23 mouse cellular contexts compared by ENCODE assay signal in genomic region chr17:29498952-29499351, GRCm38 (mm10). TPM values are rescaled to one million over a fixed set of nuclear protein-coding genes. Genes with fewer than 3 reads are reported as not detected.
DNase-seq lines count a peak whose midpoint lies in the region; ATAC-seq and TF ChIP-seq lines count a peak whose summit lies in the region.
"Not testable (repeated sequence)": the region's sequence is repeated elsewhere in the genome, so short reads cannot be mapped to it uniquely, and the experiment has no call there.
"Had no signal": no experiment of that assay in that cellular context is flagged by ENCODE, and none has a peak within 500 bp of the region (broad histone marks: within the 10 kb centered on the region; RNA-seq: fewer than 3 reads in every experiment).

No protein-coding gene starts in this region.

- dilution Hi-C loops in CH12.LX (cut with MboI; ENCODE audit: extremely low pct_ligation_motif_present, extremely low pct_unique_long_range_greater_than_20kb, low sequenced_read_pairs), result not testable (repeated sequence)

- not testable (repeated sequence) for H3K27me3 ChIP-seq in CH12.LX (replicated peaks); heart, embryonic 10.5 days (ENCODE audit: insufficient read depth, poor library complexity, severe bottlenecking); liver, embryonic 12.5 days (replicated peaks); liver, embryonic 14.5 days (ENCODE audit: control insufficient read depth, insufficient read depth, low read length); liver, embryonic 16.5 days (ENCODE audit: control insufficient read depth, insufficient read depth, low read depth, low read length)

- in situ Hi-C loops in CH12.LX (cut with MboI; ENCODE audit: low pct_ligation_motif_present, low pct_unique_long_range_greater_than_20kb, low sequenced_read_pairs), result not testable (repeated sequence)

- H3K4me3 ChIP-seq in CH12.LX (replicated peaks in 1 of 3; ENCODE audit: low read depth in 2 of 3, low read length in 2 of 3, poor library complexity in 1 of 3); bone marrow macrophage, adult 2 months (ENCODE audit: insufficient read depth, low read length); heart, embryonic 10.5 days; liver, embryonic 12.5 days; liver, embryonic 14.5 days (ENCODE audit: insufficient read depth in 1 of 2, low read depth in 2 of 2, low read length in 2 of 2); liver, embryonic 16.5 days (ENCODE audit: low read depth, low read length); macrophage (ENCODE audit: inconsistent target): not testable (repeated sequence)

- not testable (repeated sequence) for TF ChIP-seq POLR2A in CH12.LX (IDR thresholded peaks at IDR 0.05; ENCODE audit: low read depth, low read length); bone marrow macrophage, adult 2 months (IDR thresholded peaks at IDR 0.05; ENCODE audit: borderline replicate concordance, low read depth, low read length)

- TF ChIP-seq EP300 in CH12.LX (IDR thresholded peaks at IDR 0.05; ENCODE audit: low read length); liver, embryonic 14.5 days (IDR thresholded peaks at IDR 0.05; ENCODE audit: low read depth): not testable (repeated sequence)

- H3K9ac ChIP-seq in CH12.LX (ENCODE audit: insufficient read depth, low read depth), result not testable (repeated sequence)
- peak overlapping the region; percentile 84 for H3K9ac ChIP-seq in liver, embryonic 12.5 days
- H3K9ac ChIP-seq in liver, embryonic 14.5 days (replicated peaks), result peak overlapping the region; percentile 72
- H3K9ac ChIP-seq in liver, embryonic 16.5 days (ENCODE audit: low read depth, low read length), result peak overlapping the region; percentile 64

- ATAC-seq in liver, embryonic 12.5 days; liver, embryonic 14.5 days (ENCODE audit: insufficient read depth); liver, embryonic 16.5 days (ENCODE audit: low read depth): not testable (repeated sequence)

- H3K79me2 ChIP-seq in CH12.LX (replicated peaks; ENCODE audit: control insufficient read depth, extremely low read depth, insufficient read depth, poor library complexity, severe bottlenecking) (peaks cover 12% of the 10 kb centered on the region), macrophage (ENCODE audit: inconsistent target) (peaks cover 11% of the 10 kb centered on the region)

- TF ChIP-seq CTCF in CH12.LX (conservative IDR thresholded peaks at IDR 0.05 in 1 of 2, IDR thresholded peaks at IDR 0.05 in 1 of 2; ENCODE audit: low read depth in 2 of 2, low read length in 2 of 2); bone marrow macrophage, adult 2 months (IDR thresholded peaks at IDR 0.05; ENCODE audit: low read depth, low read length); liver, embryonic 14.5 days (IDR thresholded peaks at IDR 0.05; ENCODE audit: low read depth): not testable (repeated sequence)

- peaks cover 19 to 39% of the 10 kb centered on the region in 2 experiments for H3K4me1 ChIP-seq in CH12.LX (ENCODE audit: control insufficient read depth in 1 of 2, insufficient read depth in 2 of 2)
- peaks cover 23% of the 10 kb centered on the region for H3K4me1 ChIP-seq in bone marrow macrophage, adult 2 months (ENCODE audit: control insufficient read depth, insufficient read depth, low read length)
- peaks cover 22% of the 10 kb centered on the region for H3K4me1 ChIP-seq in heart, embryonic 10.5 days
- H3K4me1 ChIP-seq in liver, embryonic 12.5 days, result peaks cover 94% of the 10 kb centered on the region
- H3K4me1 ChIP-seq in liver, embryonic 14.5 days (replicated peaks; ENCODE audit: control insufficient read depth in 2 of 2, insufficient read depth in 2 of 2, low read length in 1 of 2), result peaks cover 70 to 78% of the 10 kb centered on the region in 2 experiments
- H3K4me1 ChIP-seq in liver, embryonic 16.5 days (ENCODE audit: control insufficient read depth, low read depth, low read length), result peaks cover 86% of the 10 kb centered on the region

- not testable (repeated sequence) for DNase-seq in CH12.LX (ENCODE audit: extremely low read depth); heart, embryonic 10.5 days (ENCODE audit: low spot score); liver, embryonic 14.5 days (ENCODE audit: low read depth in 3 of 3, low spot score in 3 of 3)
- DNase-seq in induced T-regulatory cell, adult 2 months (ENCODE audit: low read depth), result peak; percentile 63

- WGBS in heart, embryonic 10.5 days, result 83% methylated on average over 2 of the region's 2 CpGs
- 51% methylated on average over 2 of the region's 2 CpGs for WGBS in liver, embryonic 12.5 days (ENCODE audit: insufficient replicate concordance)
- WGBS in liver, embryonic 14.5 days (ENCODE audit: insufficient replicate concordance), result 32% methylated on average over 2 of the region's 2 CpGs
- 57% methylated on average over 2 of the region's 2 CpGs for WGBS in liver, embryonic 16.5 days (ENCODE audit: insufficient replicate concordance)
- WGBS in macrophage (ENCODE audit: missing documents), result 100% methylated on average over 1 of the region's 2 CpGs

- peaks cover 8 to 19% of the 10 kb centered on the region in 2 experiments for H3K36me3 ChIP-seq in CH12.LX (replicated peaks in 1 of 2; ENCODE audit: control insufficient read depth in 1 of 2, insufficient read depth in 1 of 2, low read length in 1 of 2)
- H3K36me3 ChIP-seq in heart, embryonic 10.5 days, result peaks cover 17% of the 10 kb centered on the region
- peaks cover 29% of the 10 kb centered on the region for H3K36me3 ChIP-seq in liver, embryonic 12.5 days
- peaks cover 25% of the 10 kb centered on the region for H3K36me3 ChIP-seq in liver, embryonic 14.5 days (replicated peaks; ENCODE audit: control insufficient read depth, insufficient read depth, low read depth)
- peaks cover 14% of the 10 kb centered on the region for H3K36me3 ChIP-seq in liver, embryonic 16.5 days (ENCODE audit: control insufficient read depth, insufficient read depth)
- not testable (repeated sequence) for H3K36me3 ChIP-seq in macrophage (ENCODE audit: inconsistent target)

- H3K9me3 ChIP-seq in CH12.LX (replicated peaks; ENCODE audit: low read length); heart, embryonic 10.5 days; liver, embryonic 12.5 days (replicated peaks); liver, embryonic 14.5 days (ENCODE audit: control insufficient read depth, low read length); liver, embryonic 16.5 days (replicated peaks; ENCODE audit: control insufficient read depth, low read length): not testable (repeated sequence)

- H3K27ac ChIP-seq in CH12.LX (ENCODE audit: insufficient read depth, low read depth), result not testable (repeated sequence)
- peak overlapping the region; percentile 78; the same call in 1 of the 2 replicates for H3K27ac ChIP-seq in bone marrow macrophage, adult 2 months (ENCODE audit: insufficient read depth, low read depth, low read length)
- 0 out of 2 replicates have a peak overlapping the region, but pooled peaks have one; percentile 67 for H3K27ac ChIP-seq in heart, embryonic 10.5 days
- H3K27ac ChIP-seq in liver, embryonic 12.5 days, result peak overlapping the region; percentile 100
- H3K27ac ChIP-seq in liver, embryonic 14.5 days, result peak overlapping the region; percentile 95
- peak overlapping the region; percentile 90 for H3K27ac ChIP-seq in liver, embryonic 16.5 days (ENCODE audit: low read length)
- peak overlapping the region; percentile 73 for H3K27ac ChIP-seq in macrophage

- not testable (repeated sequence) for TF ChIP-seq RAD21 in CH12.LX (IDR thresholded peaks at IDR 0.05; ENCODE audit: low read depth, low read length)

- not testable (repeated sequence) for H3K4me2 ChIP-seq in CH12.LX (ENCODE audit: insufficient read depth, low read depth, poor library complexity, severe bottlenecking)
- H3K4me2 ChIP-seq in liver, embryonic 12.5 days, result peak overlapping the region; percentile 67
- peak overlapping the region; percentile 72 for H3K4me2 ChIP-seq in liver, embryonic 14.5 days (ENCODE audit: low read depth)
- peak overlapping the region; percentile 45; the same call in 1 of the 2 replicates for H3K4me2 ChIP-seq in liver, embryonic 16.5 days (ENCODE audit: low read depth, low read length)

RNA-seq across cellular contexts. Expression of gene Pim1, which starts 8.4 kb away (rescaled TPM):
- total RNA-seq in CH12.LX (2012; rRNA removed), result 141 and 178 TPM in 2 replicates
- total RNA-seq in CH12.LX (2014; rRNA removed), result 72.7 and 75.8 TPM in 2 replicates
- 121 and 133 TPM in 2 replicates for polyA plus RNA-seq in CH12.LX (2012; ENCODE audit: insufficient read length, low read depth)
- polyA plus RNA-seq in bone marrow macrophage, adult 2 months (2012; ENCODE audit: insufficient read depth, insufficient read length, missing spikeins), result 84.5 and 85.2 TPM in 2 replicates
- 28.7 and 31.4 TPM in 2 replicates for polyA plus RNA-seq in heart, embryonic 10.5 days (2016; fragmentation: Nextera tagmentation; extraction: Ambion mirVana)
- 112 and 114 TPM in 2 replicates for polyA plus RNA-seq in liver, embryonic 12.5 days (2016; fragmentation: Nextera tagmentation; extraction: Ambion mirVana)
- polyA plus RNA-seq in liver, embryonic 14.5 days (2012; rRNA removed), result 61.4 and 64.5 TPM in 2 replicates
- polyA plus RNA-seq in liver, embryonic 14.5 days (2014; fragmentation: Nextera tagmentation; extraction: Ambion mirVana), result 60.4 and 69.9 TPM in 2 replicates
- polyA plus RNA-seq in liver, embryonic 16.5 days (2015; fragmentation: Nextera tagmentation; extraction: Ambion mirVana), result 74.7 and 80.0 TPM in 2 replicates
- 1,000 to 10,000 TPM in 6 of 26 experiments, 100 to 1,000 TPM in 19, 10 to 100 TPM in 1; 95.1 to 1,355 (median 578) TPM for total RNA-seq in macrophage (2018; cell fraction: chromatin; rRNA removed)
- 1,000 to 10,000 TPM in 3 of 26 experiments, 100 to 1,000 TPM in 21, 10 to 100 TPM in 2; 64.1 to 1,333 (median 331) TPM for total RNA-seq in macrophage (2018; cell fraction: cytosol; rRNA removed)
- 1,000 to 10,000 TPM in 10 of 26 experiments, 100 to 1,000 TPM in 15, 10 to 100 TPM in 1; 94.8 to 1,462 (median 879) TPM for total RNA-seq in macrophage (2018; cell fraction: nucleus; rRNA removed)
- 30.0 to 53.7 TPM (median 48.6 TPM) in 3 replicates for polyA plus RNA-seq in macrophage (2018)

RNA-seq across cellular contexts. Expression of gene Gm17657, which starts 50.5 kb away (rescaled TPM):
- 0.21 and 0.50 TPM in 2 replicates for total RNA-seq in CH12.LX (2012; rRNA removed)
- not detected in 2 replicates for total RNA-seq in CH12.LX (2014; rRNA removed)
- polyA plus RNA-seq in CH12.LX (2012; ENCODE audit: insufficient read length, low read depth), result 0.16 and 0.20 TPM in 2 replicates
- polyA plus RNA-seq in bone marrow macrophage, adult 2 months (2012; ENCODE audit: insufficient read depth, insufficient read length, missing spikeins), result not detected in 2 replicates
- polyA plus RNA-seq in heart, embryonic 10.5 days (2016; fragmentation: Nextera tagmentation; extraction: Ambion mirVana), result not detected in 2 replicates
- not detected in 2 replicates for polyA plus RNA-seq in liver, embryonic 12.5 days (2016; fragmentation: Nextera tagmentation; extraction: Ambion mirVana)
- polyA plus RNA-seq in liver, embryonic 14.5 days (2012; rRNA removed), result not detected in 2 replicates
- polyA plus RNA-seq in liver, embryonic 14.5 days (2014; fragmentation: Nextera tagmentation; extraction: Ambion mirVana), result not detected in 2 replicates
- polyA plus RNA-seq in liver, embryonic 16.5 days (2015; fragmentation: Nextera tagmentation; extraction: Ambion mirVana), result not detected in 2 replicates
- total RNA-seq in macrophage (2018; cell fraction: chromatin; rRNA removed), result not detected
- total RNA-seq in macrophage (2018; cell fraction: cytosol; rRNA removed), result not detected
- total RNA-seq in macrophage (2018; cell fraction: nucleus; rRNA removed), result not detected
- polyA plus RNA-seq in macrophage (2018), result not detected in 3 replicates
- total RNA-seq: adrenal gland, adult 18-20 months; adrenal gland, adult 8-10 months; adrenal gland, postnatal 14 days; adrenal gland, postnatal 36 days; common myeloid progenitor, adult 5-6 weeks; forebrain, postnatal 0 days had no signal
- polyA plus RNA-seq: brain, embryonic 14.5 days; CD4-positive, CD25-positive, alpha-beta regulatory T cell, adult 4 months; embryonic facial prominence, embryonic 11.5 days; embryonic facial prominence, embryonic 13.5 days; embryonic facial prominence, embryonic 15.5 days; forebrain, embryonic 11.5 days; forebrain, embryonic 13.5 days; forebrain, embryonic 15.5 days; forebrain, postnatal 0 days; Patski had no signal

RNA-seq across cellular contexts. Expression of gene Tbc1d22b, which starts 50.6 kb away (rescaled TPM):
- total RNA-seq in CH12.LX (2012; rRNA removed) (6.6 and 7.3 TPM in 2 replicates), CH12.LX (2014; rRNA removed) (3.1 and 3.8 TPM in 2 replicates)
- polyA plus RNA-seq in CH12.LX (2012; ENCODE audit: insufficient read length, low read depth) (13.4 and 17.3 TPM in 2 replicates), macrophage (2018) (9.9 to 13.7 TPM (median 10.5 TPM) in 3 replicates)
- polyA plus RNA-seq in bone marrow macrophage, adult 2 months (2012; ENCODE audit: insufficient read depth, insufficient read length, missing spikeins), result 10.3 and 10.8 TPM in 2 replicates
- polyA plus RNA-seq in heart, embryonic 10.5 days (2016; fragmentation: Nextera tagmentation; extraction: Ambion mirVana), result 13.6 and 14.4 TPM in 2 replicates
- polyA plus RNA-seq in liver, embryonic 12.5 days (2016; fragmentation: Nextera tagmentation; extraction: Ambion mirVana), result 7.4 and 7.9 TPM in 2 replicates
- 3.3 and 3.6 TPM in 2 replicates for polyA plus RNA-seq in liver, embryonic 14.5 days (2012; rRNA removed)
- polyA plus RNA-seq in liver, embryonic 14.5 days (2014; fragmentation: Nextera tagmentation; extraction: Ambion mirVana), result 2.3 and 2.9 TPM in 2 replicates
- 2.7 TPM in 2 replicates for polyA plus RNA-seq in liver, embryonic 16.5 days (2015; fragmentation: Nextera tagmentation; extraction: Ambion mirVana)
- 10 to 100 TPM in 21 of 26 experiments, 1 to 10 TPM in 5; 6.5 to 29.7 (median 17.4) TPM for total RNA-seq in macrophage (2018; cell fraction: chromatin; rRNA removed)
- 10 to 100 TPM; 10.6 to 17.1 (median 15.1) TPM for total RNA-seq in macrophage (2018; cell fraction: cytosol; rRNA removed)
- 10 to 100 TPM in 22 of 26 experiments, 1 to 10 TPM in 4; 7.9 to 31.3 (median 17.4) TPM for total RNA-seq in macrophage (2018; cell fraction: nucleus; rRNA removed)

RNA-seq across cellular contexts. Expression of gene Tmem217, which starts 53.2 kb away (rescaled TPM):
- total RNA-seq in CH12.LX (2012; rRNA removed) (0.76 and 0.97 TPM in 2 replicates), CH12.LX (2014; rRNA removed) (not detected in 2 replicates)
- polyA plus RNA-seq in CH12.LX (2012; ENCODE audit: insufficient read length, low read depth) (0.26 TPM in 1 of 2 replicates, not detected in the other), macrophage (2018) (0.67 TPM in 1 of 3 replicates, not detected in the others)
- not detected in 2 replicates for polyA plus RNA-seq in bone marrow macrophage, adult 2 months (2012; ENCODE audit: insufficient read depth, insufficient read length, missing spikeins)
- 1.3 and 1.5 TPM in 2 replicates for polyA plus RNA-seq in heart, embryonic 10.5 days (2016; fragmentation: Nextera tagmentation; extraction: Ambion mirVana)
- polyA plus RNA-seq in liver, embryonic 12.5 days (2016; fragmentation: Nextera tagmentation; extraction: Ambion mirVana), result 0.67 and 0.68 TPM in 2 replicates
- polyA plus RNA-seq in liver, embryonic 14.5 days (2012; rRNA removed), result 0.09 TPM in 1 of 2 replicates, not detected in the other
- not detected in 2 replicates for polyA plus RNA-seq in liver, embryonic 14.5 days (2014; fragmentation: Nextera tagmentation; extraction: Ambion mirVana)
- polyA plus RNA-seq in liver, embryonic 16.5 days (2015; fragmentation: Nextera tagmentation; extraction: Ambion mirVana), result 0.22 TPM in 1 of 2 replicates, not detected in the other
- total RNA-seq in macrophage (2018; cell fraction: chromatin; rRNA removed), result under 1 TPM in 1 of 26 experiments, not detected in 25; 0.45 TPM
- 1 to 10 TPM in 1 of 26 experiments, under 1 TPM in 22, not detected in 3; 0.18 to 1.1 (median 0.40) TPM for total RNA-seq in macrophage (2018; cell fraction: cytosol; rRNA removed)
- under 1 TPM in 4 of 26 experiments, not detected in 22; 0.45 to 0.79 (median 0.69) TPM for total RNA-seq in macrophage (2018; cell fraction: nucleus; rRNA removed)
- total RNA-seq: adrenal gland, adult 18-20 months; adrenal gland, postnatal 14 days; adrenal gland, postnatal 36 days; forebrain, postnatal 0 days had no signal
